Mouse (Mus musculus) heart, embryonic 12.5 days (tissue): ENCODE measurements around the gene Cend1. TPM values are rescaled to one million over a fixed set of nuclear protein-coding genes. Genes with fewer than 3 reads are reported as not detected.

ENCODE experiments used
- ATAC-seq: fragments of 200-750 bp; cut with Nextera tagmentation; 2 replicates; pipeline ENCODE4 v1.8.0; 2017; ENCODE audit warnings: moderate TSS enrichment, moderate library complexity; ENCODE audit not compliant: insufficient number of reproducible peaks, low FRiP score
- H3K27ac ChIP-seq: fragments of 300-500 bp; sonication (generic); 2 replicates; pipeline ENCODE4 v1.5.1; 2016; ENCODE audit warnings: mild to moderate bottlenecking, moderate library complexity; ENCODE audit not compliant: poor library complexity, severe bottlenecking
- H3K27me3 ChIP-seq: fragments of 300-500 bp; sonication (generic); replicated peaks from 2 replicates; pipeline ENCODE4 v1.6.1; 2016; ENCODE audit warnings: mild to moderate bottlenecking, moderate library complexity
- H3K36me3 ChIP-seq: fragments of 300-500 bp; sonication (generic); 2 replicates; pipeline ENCODE4 v1.6.1; 2016; ENCODE audit warnings: mild to moderate bottlenecking, moderate library complexity
- H3K4me1 ChIP-seq: fragments of 300-500 bp; sonication (generic); replicated peaks from 2 replicates; pipeline ENCODE4 v1.6.1; 2016; ENCODE audit warnings: mild to moderate bottlenecking
- H3K4me2 ChIP-seq: fragments of 300-500 bp; sonication (generic); 2 replicates; pipeline ENCODE4 v1.6.1; 2016; ENCODE audit warnings: mild to moderate bottlenecking, moderate library complexity
- H3K4me3 ChIP-seq: fragments of 300-500 bp; sonication (generic); 2 replicates; pipeline ENCODE4 v1.5.1; 2016; ENCODE audit warnings: mild to moderate bottlenecking
- H3K9ac ChIP-seq: fragments of 300-500 bp; sonication (generic); 2 replicates; pipeline ENCODE4 v1.6.1; 2016; ENCODE audit warnings: mild to moderate bottlenecking, moderate library complexity
- H3K9me3 ChIP-seq: fragments of 300-500 bp; sonication (generic); replicated peaks from 2 replicates; pipeline ENCODE4 v1.6.1; 2016; ENCODE audit warnings: mild to moderate bottlenecking, moderate library complexity
- WGBS: fragments of 180-500 bp; shearing (Covaris S2); methylation state at CpG from one replicate; pipeline ENCODE4 v1.1.7; 2016; 5-methylcytosine and 5-hydroxymethylcytosine counted together
- polyA plus RNA-seq: library from polyadenylated mRNA; unstranded; fragments of >200 nt; fragmentation: Nextera tagmentation; extraction: Ambion mirVana; gene quantifications from 2 replicates; pipeline ENCODE4 v1.2.1, GENCODE M21; 2016

Cend1 gene
- polyA plus RNA-seq, 1 experiment from 2014 or later: 14.6 TPM

GRCm38 (mm10) chr7:141433517-141434400 is 4.5 kb upstream of the Cend1 start:
- Histone ChIP-seq H3K36me3 (peaks cover 46% of the 10 kb centered on the region), H3K27me3 (no peaks in the 10 kb centered on the region), H3K9ac (peak overlapping the region; percentile 75), H3K9me3 (no peaks in the 10 kb centered on the region), H3K4me1 (peaks cover 57% of the 10 kb centered on the region), H3K27ac (no peak overlapping the region), H3K4me3 (peak overlapping the region; percentile 50), H3K4me2 (peak overlapping the region; percentile 95)
- WGBS: 76% methylated on average over 15 of the region's 15 CpGs
- no peak for ATAC-seq

GRCm38 (mm10) chr7:141432741-141433516 is 3.6 kb upstream of the Cend1 start:
- peaks cover 65% of the 10 kb centered on the region for H3K4me1 ChIP-seq
- H3K9me3 ChIP-seq: no peaks in the 10 kb centered on the region
- H3K36me3 ChIP-seq: peaks cover 38% of the 10 kb centered on the region
- 89% methylated on average over 6 of the region's 6 CpGs for WGBS
- no peaks in the 10 kb centered on the region for H3K27me3 ChIP-seq
- H3K4me2 ChIP-seq: no peak overlapping the region
- H3K9ac ChIP-seq: no peak overlapping the region
- H3K27ac ChIP-seq: no peak overlapping the region
- H3K4me3 ChIP-seq: no peak overlapping the region
- no peak for ATAC-seq

DNA sequence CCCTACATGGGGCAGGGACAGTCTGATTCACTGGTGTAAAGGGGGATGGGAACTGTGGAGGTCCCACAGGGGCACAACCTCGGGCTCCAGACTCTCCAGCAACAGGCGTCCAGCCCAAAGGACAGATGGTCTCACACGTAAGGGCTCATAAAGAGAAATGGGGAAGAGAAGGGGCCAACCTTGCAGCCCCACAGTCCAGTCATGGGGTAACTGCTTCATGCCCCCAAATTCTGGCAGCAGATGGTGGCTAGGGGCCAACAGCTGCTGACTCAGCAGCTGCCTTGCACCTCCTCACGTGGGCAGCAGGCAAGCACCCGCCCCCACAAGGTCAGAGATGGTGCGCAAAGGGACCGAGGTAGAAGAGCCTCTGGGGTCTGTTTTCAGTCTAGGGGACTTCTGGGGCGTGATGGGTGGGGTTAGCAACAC is 2.9 kb upstream of the Cend1 start:
- no peak overlapping the region for H3K4me2 ChIP-seq
- H3K4me3 ChIP-seq: no peak overlapping the region
- H3K4me1 ChIP-seq: peaks cover 65% of the 10 kb centered on the region
- 84% methylated on average over 8 of the region's 8 CpGs for WGBS
- peaks cover 38% of the 10 kb centered on the region for H3K36me3 ChIP-seq
- H3K27me3 ChIP-seq: no peaks in the 10 kb centered on the region
- H3K9ac ChIP-seq: no peak overlapping the region
- no peak overlapping the region for H3K27ac ChIP-seq
- no peaks in the 10 kb centered on the region for H3K9me3 ChIP-seq
- no peak for ATAC-seq

- Histone ChIP-seq H3K9me3 (no peaks in the 10 kb centered on the region), H3K4me2 (no peak overlapping the region), H3K36me3 (peaks cover 38% of the 10 kb centered on the region), H3K27me3 (no peaks in the 10 kb centered on the region), H3K4me1 (peaks cover 59% of the 10 kb centered on the region), H3K4me3 (no peak overlapping the region), H3K9ac (no peak overlapping the region), H3K27ac (no peak overlapping the region)
- ATAC-seq: no peak
- 91% methylated on average over 19 of the region's 19 CpGs for WGBS
Observed at GRCm38 (mm10) chr7:141431434-141432185, 2.3 kb upstream of the Cend1 start.

- Histone ChIP-seq H3K27me3 (no peaks in the 10 kb centered on the region), H3K9me3 (no peaks in the 10 kb centered on the region), H3K4me3 (no peak overlapping the region), H3K4me1 (peaks cover 50% of the 10 kb centered on the region), H3K27ac (peak overlapping the region; percentile 69; the same call in 1 of the 2 replicates), H3K4me2 (peak overlapping the region; percentile 64; the same call in 1 of the 2 replicates), H3K9ac (peak overlapping the region; percentile 45; the same call in 1 of the 2 replicates), H3K36me3 (peaks cover 38% of the 10 kb centered on the region)
- WGBS: 93% methylated on average over 9 of the region's 9 CpGs
- no peak for ATAC-seq
Observed at GRCm38 (mm10) chr7:141430585-141431240, 1.4 kb upstream of the Cend1 start.

DNA sequence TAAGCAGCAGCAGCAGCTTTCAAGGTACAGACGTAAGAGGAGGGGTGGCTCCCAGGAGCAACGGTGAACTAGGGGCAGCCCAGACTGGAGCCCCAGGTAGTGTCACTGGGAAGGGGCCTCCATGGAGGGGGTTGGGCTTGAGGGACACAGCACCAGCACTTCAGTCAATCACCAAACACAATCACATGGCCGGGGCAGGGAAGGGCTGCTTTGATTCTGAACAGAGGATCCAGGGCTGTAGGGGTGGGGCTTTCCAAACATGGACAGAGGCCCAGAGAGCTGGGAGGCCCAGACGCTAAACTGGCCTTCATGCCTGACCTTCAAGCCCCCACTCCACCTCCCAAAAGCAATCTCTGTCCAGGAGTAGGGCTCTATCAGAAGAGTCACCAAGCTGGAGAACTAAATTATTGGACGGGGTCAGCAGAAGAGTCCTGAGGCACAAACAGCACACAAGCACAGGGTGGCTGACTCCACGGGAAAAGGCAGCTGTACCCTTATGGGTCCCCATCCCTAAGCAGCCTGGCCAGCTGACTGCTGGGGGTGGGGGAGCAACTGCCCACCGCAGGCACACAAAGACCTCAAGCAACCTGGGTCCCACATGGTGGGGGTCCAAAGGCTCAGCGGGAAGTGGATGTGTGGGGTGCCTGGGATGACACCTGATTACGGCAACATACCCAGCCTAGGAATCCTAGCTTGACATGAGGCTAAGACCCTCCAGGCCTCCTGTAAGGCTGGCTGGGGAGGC is 721 bp upstream of the Cend1 start:
- Histone ChIP-seq H3K9me3 (no peaks in the 10 kb centered on the region), H3K9ac (peak overlapping the region; percentile 45), H3K27me3 (no peaks in the 10 kb centered on the region; the same call in 1 of the 2 replicates), H3K4me1 (peaks cover 43% of the 10 kb centered on the region), H3K4me3 (no peak overlapping the region), H3K27ac (peak overlapping the region; percentile 69), H3K4me2 (peak overlapping the region; percentile 64), H3K36me3 (peaks cover 38% of the 10 kb centered on the region)
- 0 out of 2 replicates have a peak, but pooled peaks have one; percentile 31 for ATAC-seq
- 45% methylated on average over 9 of the region's 9 CpGs for WGBS

DNA sequence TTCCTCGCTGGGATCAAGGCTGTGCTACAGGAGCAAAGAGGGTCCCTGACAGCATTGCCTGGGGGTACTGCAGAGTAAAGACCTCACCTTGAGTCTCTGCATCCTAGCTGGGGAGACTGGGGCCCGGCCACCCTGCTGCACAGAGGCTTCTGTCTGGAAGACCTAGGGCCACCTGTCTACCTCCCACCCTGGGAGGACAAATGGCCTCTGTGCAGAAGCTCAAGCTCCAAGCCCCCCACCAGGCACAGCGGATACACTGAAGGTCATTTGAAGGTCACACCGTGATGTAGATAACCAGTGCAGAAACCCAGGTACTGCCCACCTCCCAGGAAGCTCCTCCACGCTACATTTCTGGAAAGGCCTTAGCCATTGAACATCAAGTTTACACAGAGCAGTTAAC is 590 bp downstream of the Cend1 start:
- Histone ChIP-seq H3K4me1 (peaks cover 30% of the 10 kb centered on the region), H3K4me2 (peak overlapping the region; percentile 64), H3K4me3 (peak overlapping the region; percentile 36), H3K9me3 (no peaks in the 10 kb centered on the region), H3K36me3 (peaks cover 34% of the 10 kb centered on the region), H3K9ac (no peak overlapping the region), H3K27me3 (no peaks in the 10 kb centered on the region; the same call in none of the 2 replicates), H3K27ac (no peak overlapping the region; the same call in 1 of the 2 replicates)
- no peak for ATAC-seq
- WGBS: 51% methylated on average over 5 of the region's 5 CpGs

DNA sequence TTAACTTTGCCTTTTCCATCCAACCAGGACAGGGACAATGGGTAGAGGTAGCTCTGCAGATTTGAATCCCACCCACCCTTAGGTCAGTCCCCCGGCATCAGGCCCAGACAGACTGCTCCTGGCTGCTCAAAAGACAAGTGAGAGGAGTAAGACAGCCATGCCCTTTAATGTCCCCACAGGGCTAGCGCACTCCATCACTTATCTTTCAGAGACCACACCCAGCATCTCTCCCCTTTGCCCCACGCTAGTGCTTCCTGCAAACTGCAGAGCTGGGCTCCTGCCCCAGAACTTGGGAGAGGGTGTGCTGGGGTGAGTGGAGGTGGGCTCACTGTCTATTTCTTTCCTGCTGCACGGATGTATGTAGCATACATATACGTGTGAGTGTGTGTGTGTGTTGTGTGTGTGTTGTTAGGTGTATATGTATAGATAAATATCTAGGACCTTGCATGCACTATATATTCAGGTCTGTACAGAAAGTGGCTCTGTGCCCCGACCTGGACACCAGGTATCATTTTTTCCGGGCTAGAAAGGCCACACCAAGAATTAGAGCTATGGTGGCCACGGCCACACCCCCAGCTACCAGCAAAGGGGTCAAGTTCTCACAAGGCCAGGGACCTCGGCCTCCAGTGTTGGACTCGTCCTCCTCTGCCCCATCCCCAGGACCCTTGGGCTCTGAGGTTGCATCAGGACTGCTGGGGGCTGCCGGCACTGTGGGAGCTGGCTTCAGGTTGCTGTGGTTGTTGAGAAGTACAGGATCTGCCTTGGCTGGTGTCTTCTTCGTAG is 2.2 kb downstream of the Cend1 start:
- Histone ChIP-seq H3K36me3 (peaks cover 19% of the 10 kb centered on the region), H3K4me3 (no peak overlapping the region), H3K27ac (no peak overlapping the region), H3K9me3 (no peaks in the 10 kb centered on the region), H3K4me2 (no peak overlapping the region), H3K4me1 (peaks cover 27% of the 10 kb centered on the region), H3K9ac (no peak overlapping the region), H3K27me3 (no peaks in the 10 kb centered on the region; the same call in none of the 2 replicates)
- 78% methylated on average over 12 of the region's 12 CpGs for WGBS
- no peak for ATAC-seq

DNA sequence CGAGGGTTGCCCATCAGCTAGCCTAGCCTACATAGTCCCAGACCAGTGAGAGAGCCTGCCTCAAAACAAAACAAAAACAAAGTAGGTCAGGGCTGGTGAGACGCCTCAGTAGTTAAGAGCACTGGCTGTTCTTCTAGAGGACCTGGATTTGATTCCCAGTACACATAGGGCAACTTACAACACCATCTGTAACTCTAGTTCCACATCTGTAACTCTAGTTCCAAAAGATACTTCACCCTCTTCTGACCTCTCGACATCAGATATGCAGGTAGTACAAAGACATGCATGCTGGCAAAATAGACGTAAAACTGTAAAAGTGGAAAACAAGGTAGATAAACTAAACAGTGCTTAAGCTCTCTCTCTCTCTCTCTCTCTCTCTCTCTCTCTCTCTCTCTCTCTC is 5.5 kb downstream of the Cend1 start:
- Histone ChIP-seq H3K27me3 (peaks cover under 1% of the 10 kb centered on the region), H3K27ac (no peak overlapping the region), H3K4me2 (no peak overlapping the region), H3K4me3 (no peak overlapping the region), H3K4me1 (peaks cover 8% of the 10 kb centered on the region), H3K9me3 (no peaks in the 10 kb centered on the region), H3K36me3 (no peaks in the 10 kb centered on the region), H3K9ac (no peak overlapping the region)
- 63% methylated on average over 4 of the region's 4 CpGs for WGBS
- ATAC-seq: no peak
